Mouse (Mus musculus) ES-E14 (cell line): ENCODE data around the gene Mnt.

Experiments
- CHD2 ChIP-seq: IDR thresholded peaks from 2 replicates; pipeline ENCODE4 v1.6.1; 2014; ENCODE audit warnings: mild to moderate bottlenecking, low read depth, low read length, inconsistent platforms
- HCFC1 ChIP-seq: IDR thresholded peaks from 2 replicates; pipeline ENCODE4 v1.6.1; 2012; ENCODE audit warnings: low read length, inconsistent platforms, borderline replicate concordance; ENCODE audit not compliant: insufficient read depth
- MAFK ChIP-seq: IDR thresholded peaks from 2 replicates; pipeline ENCODE4 v1.6.1; 2014; ENCODE audit warnings: mild to moderate bottlenecking, low read depth, low read length, inconsistent platforms; ENCODE audit not compliant: insufficient read depth
- ZC3H11A ChIP-seq: IDR thresholded peaks from 2 replicates; pipeline ENCODE4 v1.6.1; 2012; ENCODE audit warnings: low read depth, mild to moderate bottlenecking, inconsistent platforms, low read length, borderline replicate concordance

- no peak for TF ChIP-seq MAFK
- TF ChIP-seq HCFC1: no peak
- TF ChIP-seq CHD2: no peak
- no peak for TF ChIP-seq ZC3H11A
These were observed 52.4 kb downstream of the Mnt start for GRCm38 (mm10) chr11:74883098-74883497.
